ENCODE assay signal across 16 mouse cellular contexts in the genomic region with DNA sequence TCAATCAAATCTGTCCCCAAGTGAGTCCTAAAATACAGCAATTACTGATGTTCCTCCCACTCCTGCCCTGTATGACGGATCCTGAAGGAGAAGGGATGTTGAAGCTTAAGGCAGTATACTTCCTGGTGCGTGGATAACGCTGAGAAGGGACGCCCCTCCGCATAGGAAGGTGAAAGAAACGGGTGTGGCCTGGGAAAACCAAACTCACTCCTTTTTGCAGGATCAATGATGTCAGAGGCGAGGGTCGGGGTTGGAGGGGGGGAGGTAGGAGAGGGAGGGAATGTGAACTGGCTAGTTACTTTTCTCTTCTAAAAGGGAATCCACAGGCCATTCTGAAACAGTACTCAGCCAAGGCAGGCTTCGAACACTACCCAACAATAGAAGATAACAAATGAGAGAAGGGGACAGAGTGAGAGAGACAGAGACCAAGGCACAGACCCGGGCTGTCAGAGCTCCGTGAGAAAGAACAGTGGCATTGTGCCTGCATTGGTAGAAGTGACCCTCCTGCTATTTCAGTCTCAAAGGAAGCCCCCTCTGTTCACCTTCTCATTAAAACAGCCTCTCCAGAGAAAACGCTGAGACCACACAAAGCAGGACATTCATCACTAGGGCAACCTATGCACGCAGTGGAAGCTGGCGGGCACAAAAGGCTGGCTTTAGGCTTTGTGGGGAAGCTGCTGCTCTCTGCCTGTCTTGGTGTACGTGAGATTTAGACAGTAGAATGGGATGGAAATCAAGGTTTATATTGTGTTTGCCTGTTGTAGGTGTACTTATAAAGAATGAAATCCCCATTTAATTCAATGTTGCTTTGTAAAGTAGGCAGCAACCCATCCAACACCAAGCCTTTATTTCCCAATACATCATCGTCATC.
A peak's percentile ranks its signal among the peaks of the same experiment; 100 is the strongest.
DNase-seq lines count a peak whose midpoint lies in the region; ATAC-seq and TF ChIP-seq lines count a peak whose summit lies in the region.
"Had no signal": no experiment of that assay in that cellular context is flagged by ENCODE, and none has a peak within 500 bp of the region (broad histone marks: within the 10 kb centered on the region; RNA-seq: fewer than 3 reads in every experiment).

No protein-coding gene starts in this region.

- TF ChIP-seq CTCF in left cerebral cortex, adult 2 months (IDR thresholded peaks at IDR 0.05) = no peak

- no peak overlapping the region for H3K27ac ChIP-seq in embryonic facial prominence, embryonic 12.5 days
- peak overlapping the region; percentile 89 for H3K27ac ChIP-seq in hindbrain, embryonic 10.5 days
- H3K27ac ChIP-seq in midbrain, embryonic 13.5 days = peak overlapping the region; percentile 70
- H3K27ac ChIP-seq in left cerebral cortex, adult 2 months = no peak overlapping the region
- H3K27ac ChIP-seq in heart, embryonic 11.5 days (ENCODE audit: low read depth, low read length) = no peak overlapping the region
- H3K27ac ChIP-seq: intestine, embryonic 15.5 days; liver, embryonic 13.5 days; stomach, embryonic 15.5 days had no signal

- peak; percentile 67; the same call in 1 of the 2 replicates for ATAC-seq in embryonic facial prominence, embryonic 12.5 days (ENCODE audit: insufficient number of reproducible peaks, insufficient read depth, low FRiP score, low TSS enrichment)
- ATAC-seq in midbrain, embryonic 13.5 days = peak; percentile 97
- no peak for ATAC-seq in heart, embryonic 11.5 days (replicated peaks; ENCODE audit: insufficient number of reproducible peaks, low FRiP score, low TSS enrichment)
- ATAC-seq: intestine, embryonic 15.5 days had no signal

- WGBS in embryonic facial prominence, embryonic 12.5 days = 42% methylated on average over 16 of the region's 16 CpGs
- WGBS in hindbrain, embryonic 10.5 days = 23% methylated on average over 16 of the region's 16 CpGs
- 12% methylated on average over 16 of the region's 16 CpGs for WGBS in midbrain, embryonic 13.5 days
- 62% methylated on average over 16 of the region's 16 CpGs for WGBS in heart, embryonic 11.5 days (ENCODE audit: insufficient replicate concordance)

- H3K4me1 ChIP-seq in embryonic facial prominence, embryonic 12.5 days = no peaks in the 10 kb centered on the region
- H3K4me1 ChIP-seq in hindbrain, embryonic 10.5 days (replicated peaks) = peaks cover 24% of the 10 kb centered on the region
- peaks cover 16% of the 10 kb centered on the region for H3K4me1 ChIP-seq in midbrain, embryonic 13.5 days (replicated peaks)
- no peaks in the 10 kb centered on the region for H3K4me1 ChIP-seq in heart, embryonic 11.5 days (ENCODE audit: control insufficient read depth, insufficient read depth, low read length)
- H3K4me1 ChIP-seq: intestine, embryonic 15.5 days; liver, embryonic 13.5 days; stomach, embryonic 15.5 days had no signal

- intact Hi-C loops in left cerebral cortex, adult 2 months (cut with DNase I) = no loop called here
- intact Hi-C loops in left cerebral cortex, postnatal 14 days (cut with DNase I) = no loop called here

- no peaks in the 10 kb centered on the region for H3K36me3 ChIP-seq in embryonic facial prominence, embryonic 12.5 days
- no peaks in the 10 kb centered on the region for H3K36me3 ChIP-seq in hindbrain, embryonic 10.5 days
- H3K36me3 ChIP-seq in midbrain, embryonic 13.5 days = no peaks in the 10 kb centered on the region
- no peaks in the 10 kb centered on the region for H3K36me3 ChIP-seq in heart, embryonic 11.5 days (ENCODE audit: control insufficient read depth, insufficient read depth, low read length)
- H3K36me3 ChIP-seq: intestine, embryonic 15.5 days; liver, embryonic 13.5 days; stomach, embryonic 15.5 days had no signal

- no peaks in the 10 kb centered on the region for H3K27me3 ChIP-seq in embryonic facial prominence, embryonic 12.5 days
- no peaks in the 10 kb centered on the region for H3K27me3 ChIP-seq in hindbrain, embryonic 10.5 days (ENCODE audit: insufficient read depth, poor library complexity, severe bottlenecking)
- no peaks in the 10 kb centered on the region for H3K27me3 ChIP-seq in midbrain, embryonic 13.5 days
- H3K27me3 ChIP-seq in heart, embryonic 11.5 days (ENCODE audit: control insufficient read depth, insufficient read depth, low read length) = no peaks in the 10 kb centered on the region
- H3K27me3 ChIP-seq: CH12.LX; intestine, embryonic 15.5 days; liver, embryonic 13.5 days; stomach, embryonic 15.5 days had no signal

- DNase-seq in hindbrain, embryonic 10.5 days (ENCODE audit: low spot score) = peak; percentile 81
- DNase-seq in retina, postnatal 1 day = peak; percentile 83
- no peak for DNase-seq in left cerebral cortex, adult 2 months (ENCODE audit: extremely low spot score in 1 of 2, low spot score in 2 of 2)
- no peak for DNase-seq in left cerebral cortex, postnatal 14 days (ENCODE audit: low spot score in 2 of 2)
- DNase-seq: cerebellum, adult 9-10 months; gastrocnemius, postnatal 14 days; kidney, postnatal 4 days; liver, embryonic 13.5 days; lung, postnatal 14 days had no signal

- no peak overlapping the region for H3K4me2 ChIP-seq in embryonic facial prominence, embryonic 12.5 days (replicated peaks)
- peak overlapping the region; percentile 30 for H3K4me2 ChIP-seq in midbrain, embryonic 13.5 days (replicated peaks)
- H3K4me2 ChIP-seq in heart, embryonic 11.5 days = no peak overlapping the region
- H3K4me2 ChIP-seq: intestine, embryonic 15.5 days; liver, embryonic 13.5 days; stomach, embryonic 15.5 days had no signal

- no peak overlapping the region for H3K9ac ChIP-seq in embryonic facial prominence, embryonic 12.5 days
- H3K9ac ChIP-seq in midbrain, embryonic 13.5 days (replicated peaks) = no peak overlapping the region
- no peak overlapping the region for H3K9ac ChIP-seq in heart, embryonic 11.5 days (ENCODE audit: low read depth, low read length)
- H3K9ac ChIP-seq: intestine, embryonic 15.5 days; liver, embryonic 13.5 days; stomach, embryonic 15.5 days had no signal

- H3K4me3 ChIP-seq in embryonic facial prominence, embryonic 12.5 days = no peak overlapping the region
- 0 out of 2 replicates have a peak overlapping the region, but pooled peaks have one; percentile 13 for H3K4me3 ChIP-seq in hindbrain, embryonic 10.5 days
- H3K4me3 ChIP-seq in midbrain, embryonic 13.5 days (replicated peaks) = no peak overlapping the region
- no peak overlapping the region for H3K4me3 ChIP-seq in left cerebral cortex, adult 2 months
- H3K4me3 ChIP-seq in heart, embryonic 11.5 days (ENCODE audit: low read depth, low read length) = no peak overlapping the region
- H3K4me3 ChIP-seq: intestine, embryonic 15.5 days; liver, embryonic 13.5 days; myocyte; stomach, embryonic 15.5 days had no signal

- H3K9me3 ChIP-seq in embryonic facial prominence, embryonic 12.5 days = no peaks in the 10 kb centered on the region
- no peaks in the 10 kb centered on the region for H3K9me3 ChIP-seq in hindbrain, embryonic 10.5 days
- H3K9me3 ChIP-seq in midbrain, embryonic 13.5 days = no peaks in the 10 kb centered on the region
- H3K9me3 ChIP-seq in heart, embryonic 11.5 days (replicated peaks; ENCODE audit: control insufficient read depth, low read length) = no peaks in the 10 kb centered on the region
- H3K9me3 ChIP-seq: intestine, embryonic 15.5 days; liver, embryonic 13.5 days; stomach, embryonic 15.5 days had no signal

Comparison
In these comparisons a context has a peak if more than half of its experiments do, and no peak if none do; other contexts are left out.
1. H3K27ac ChIP-seq: peak in hindbrain, embryonic 10.5 days (single experiment) and midbrain, embryonic 13.5 days (single experiment); none in embryonic facial prominence, embryonic 12.5 days (single experiment), left cerebral cortex, adult 2 months (single experiment) and heart, embryonic 11.5 days (single experiment).
2. DNase-seq: peak in hindbrain, embryonic 10.5 days (single experiment) and retina, postnatal 1 day (single experiment); none in left cerebral cortex, adult 2 months (0 of 2) and left cerebral cortex, postnatal 14 days (0 of 2).